Mouse (Mus musculus) embryonic fibroblast, embryonic 13.5 days (primary cell): ENCODE results near the gene Adap1.

Source experiments
- CTCF ChIP-seq: IDR thresholded peaks from 2 replicates; pipeline ENCODE4 v1.5.1; 2011; ENCODE audit warnings: mild to moderate bottlenecking, control low read depth, low read length, moderate library complexity, borderline replicate concordance; ENCODE audit not compliant: insufficient read depth
- POLR2A ChIP-seq: IDR thresholded peaks from 2 replicates; pipeline ENCODE4 v1.6.1; 2011; ENCODE audit warnings: low read depth, mild to moderate bottlenecking, control low read depth, low read length, moderate library complexity

DNA sequence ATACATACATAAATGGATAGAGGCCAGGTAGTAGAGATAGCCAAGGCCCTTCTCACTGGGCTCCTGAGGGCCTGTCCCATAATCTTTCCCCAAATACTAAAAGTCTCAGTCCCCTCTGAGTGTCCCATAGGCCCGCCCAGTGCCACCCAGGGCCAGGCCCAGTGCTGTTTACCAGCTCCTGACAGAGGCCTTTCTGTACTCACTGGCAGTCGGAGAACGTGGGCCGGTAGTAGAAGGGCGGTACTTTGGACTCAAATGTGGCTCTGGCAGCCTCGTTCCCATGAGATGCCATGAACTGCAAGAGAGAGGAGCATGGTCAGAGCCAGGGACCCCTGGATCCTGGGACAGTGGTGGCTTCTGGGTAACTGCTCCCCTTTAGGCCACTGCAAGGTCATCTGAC, 23.3 kb downstream of the Adap1 start:
- TF ChIP-seq CTCF = no peak
- TF ChIP-seq POLR2A = no peak
